Mouse (Mus musculus) liver, embryonic 14.5 days (tissue): ENCODE results near the gene Spryd4.
"Not testable (repeated sequence)": the region's sequence is repeated elsewhere in the genome, so short reads cannot be mapped to it uniquely, and the experiment has no call there.

Source experiments
- CTCF ChIP-seq: IDR thresholded peaks from 2 replicates; pipeline ENCODE4 v1.5.1; 2016; ENCODE audit warnings: antibody characterized with exemption, low read depth, control low read depth
- EP300 ChIP-seq: IDR thresholded peaks from 2 replicates; pipeline ENCODE4 v1.6.1; 2016; ENCODE audit warnings: antibody characterized with exemption, low read depth

- not testable (repeated sequence) for TF ChIP-seq CTCF, EP300
Observed at GRCm38 (mm10) chr10:128165726-128166125, 45.9 kb downstream of the Spryd4 start.
